Mouse (Mus musculus) c-Kit-positive CD71-negative TER-119-negative erythroid progenitor cells, embryonic 14.5 days (primary cell): ENCODE measurements at regions not wholly inside any gene's neighbourhood (a gene's known extent, or its start where the extent isn't known, plus 50 kb on each side); places are given as distances from the start of the nearest gene placed in this dataset.

Source experiments
- DNase-seq: peaks from one replicate; pipeline ENCODE4 v3.0.0-alpha.2; 2013; ENCODE audit warnings: low read depth

DNA sequence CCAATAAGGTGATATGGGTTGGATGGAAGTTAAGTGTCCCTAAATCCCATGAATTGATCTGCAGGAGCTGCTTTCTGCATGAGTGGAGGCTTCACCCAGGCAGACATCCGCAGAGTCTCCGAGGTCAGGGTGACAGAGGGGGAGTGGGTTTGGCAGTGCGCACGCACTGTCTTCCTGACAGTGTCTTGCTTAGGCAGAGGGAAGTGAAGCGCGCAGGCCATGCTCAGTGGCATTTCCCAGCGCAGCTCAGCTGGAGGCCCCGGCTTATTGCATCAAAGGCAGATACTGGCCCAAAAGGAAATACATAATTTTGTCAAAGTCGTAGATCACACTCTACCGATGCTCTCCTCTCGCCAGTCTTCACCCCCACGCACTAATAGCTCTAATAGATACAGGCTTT lies 252.7 kb upstream of the Dnajc24 start:
- DNase-seq = no peak

DNA sequence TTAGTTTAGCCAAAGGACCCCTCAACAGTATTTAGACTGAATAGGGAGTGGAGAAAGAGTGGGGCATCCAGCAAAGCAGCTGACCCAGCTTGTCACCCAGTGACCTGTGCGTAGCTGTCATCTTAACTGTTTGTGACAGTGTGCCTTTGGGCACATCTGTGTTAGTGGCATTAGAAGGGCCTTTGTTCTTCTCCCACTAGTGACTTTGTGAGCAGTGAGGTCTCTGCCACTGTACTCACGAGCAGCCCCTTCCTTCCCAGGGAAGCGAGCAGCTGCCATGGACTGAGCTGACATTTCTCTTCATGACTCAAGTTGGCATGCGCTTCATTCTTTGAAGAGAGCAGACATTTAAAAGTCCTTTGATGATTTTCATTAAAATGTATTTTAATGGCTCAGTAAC lies 231.0 kb upstream of the Dnajc24 start:
- no peak for DNase-seq

DNA sequence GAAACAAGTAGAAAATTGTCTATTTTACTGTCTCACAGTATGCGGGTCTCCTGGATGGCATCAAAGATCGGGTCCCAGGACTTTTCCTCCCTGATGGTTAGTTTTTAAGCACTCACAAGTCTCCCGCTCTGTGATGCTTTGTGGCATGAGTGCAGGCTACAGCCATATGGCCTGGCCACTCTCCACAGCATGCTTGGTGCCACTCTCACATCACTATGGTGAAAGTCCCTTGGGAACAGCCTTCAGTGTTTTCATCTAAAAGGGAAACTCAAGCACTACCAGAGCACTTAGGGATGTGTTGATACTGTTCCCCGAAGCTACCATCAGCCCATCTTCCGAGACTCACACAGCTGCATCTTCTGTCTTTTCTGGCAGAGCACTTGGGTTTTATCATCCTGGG lies 227.8 kb upstream of the Dnajc24 start:
- no peak for DNase-seq

DNA sequence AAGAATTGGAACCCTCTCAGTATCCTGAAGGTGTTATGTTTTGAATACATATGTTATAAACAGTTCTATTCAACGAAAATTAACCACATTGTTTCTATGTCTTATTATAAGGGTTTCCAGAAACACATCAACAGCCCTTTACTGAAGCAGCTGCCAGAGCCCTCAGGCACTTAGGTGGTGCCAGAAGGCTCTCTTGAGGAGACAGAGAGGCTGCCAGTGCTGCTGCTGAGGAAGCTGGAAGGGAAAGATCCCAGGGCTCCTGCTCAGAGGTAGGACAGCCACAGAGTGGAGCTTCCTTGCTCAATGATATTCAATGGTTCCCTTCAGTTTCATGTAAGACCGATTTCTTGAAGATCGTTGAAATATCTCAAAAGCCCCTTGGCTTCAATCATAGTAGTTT lies 226.7 kb upstream of the Dnajc24 start:
- no peak for DNase-seq

DNA sequence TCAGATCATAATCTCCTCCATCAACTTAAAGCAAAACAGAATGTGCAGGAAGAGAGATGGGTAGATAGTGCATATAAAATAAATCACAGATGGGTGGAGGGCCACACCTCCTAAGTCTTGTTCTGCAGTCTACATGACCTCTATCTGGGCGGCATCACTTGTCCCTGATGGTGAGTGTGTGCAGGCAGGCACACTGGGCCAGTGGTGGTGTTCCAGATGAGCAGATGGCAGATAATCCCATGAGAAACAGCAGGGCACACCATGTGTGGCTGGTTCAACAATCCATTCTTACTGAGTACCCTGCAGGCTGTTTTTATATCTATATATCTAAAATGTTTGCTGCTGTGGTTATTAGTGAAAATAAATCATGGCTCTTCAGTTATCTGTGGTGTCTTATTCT lies 224.9 kb upstream of the Dnajc24 start:
- DNase-seq = no peak

DNA sequence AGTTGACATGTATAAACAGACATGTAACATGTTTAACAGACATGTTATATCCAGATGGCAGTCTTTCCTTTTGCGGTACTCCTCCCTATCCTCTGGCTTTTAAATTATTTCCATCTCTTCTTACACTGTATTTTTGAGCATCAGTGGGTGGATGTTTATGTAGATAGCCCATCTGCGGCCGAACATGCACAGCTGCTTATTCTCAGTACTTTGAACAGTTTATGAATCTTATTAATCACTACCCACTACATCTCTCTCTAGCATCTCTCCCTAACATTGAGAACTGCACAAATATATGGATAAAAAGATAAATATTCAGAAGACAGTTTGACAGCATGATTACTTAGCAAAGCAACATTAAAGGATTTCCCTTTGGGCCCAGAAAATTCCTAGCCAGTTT lies 212.8 kb upstream of the Dnajc24 start:
- no peak for DNase-seq

DNA sequence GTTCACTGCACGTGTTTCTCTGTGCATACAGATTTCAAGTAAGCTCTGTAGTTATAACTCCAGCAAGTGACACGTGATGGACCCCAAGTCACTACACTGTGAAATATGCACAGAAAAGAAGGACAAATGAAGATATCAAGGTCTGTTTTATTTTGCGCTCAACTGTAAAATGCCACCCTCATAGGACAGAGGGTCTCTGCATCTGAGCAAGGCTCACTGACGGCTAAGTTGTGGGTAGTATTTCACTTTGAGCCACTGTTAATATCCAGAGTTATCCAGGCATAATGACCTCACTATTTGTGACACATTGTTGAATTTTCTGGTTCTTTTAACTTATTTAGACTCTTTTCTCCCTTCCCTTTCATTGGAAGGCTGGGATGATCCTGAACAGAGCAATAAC lies 210.4 kb upstream of the Dnajc24 start:
- no peak for DNase-seq

DNA sequence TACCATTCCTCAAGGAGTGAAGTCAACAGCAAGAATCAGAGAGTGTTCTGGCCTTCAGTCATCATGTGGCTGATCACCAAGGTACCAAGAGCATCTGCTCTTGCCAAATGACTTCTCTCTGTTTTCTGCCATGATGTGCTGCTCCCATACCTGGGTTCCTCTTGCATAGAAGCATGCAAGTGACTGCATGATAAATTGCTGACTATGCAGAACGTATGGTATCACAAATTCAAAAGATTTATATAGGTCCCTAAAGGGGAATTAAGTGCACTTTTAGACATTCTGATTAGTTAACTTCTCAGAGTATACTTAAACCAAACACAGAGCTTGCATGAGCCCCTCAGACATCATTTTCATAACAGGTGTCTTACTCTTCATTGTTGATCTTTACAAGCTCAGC lies 207.4 kb upstream of the Dnajc24 start:
- no peak for DNase-seq

DNA sequence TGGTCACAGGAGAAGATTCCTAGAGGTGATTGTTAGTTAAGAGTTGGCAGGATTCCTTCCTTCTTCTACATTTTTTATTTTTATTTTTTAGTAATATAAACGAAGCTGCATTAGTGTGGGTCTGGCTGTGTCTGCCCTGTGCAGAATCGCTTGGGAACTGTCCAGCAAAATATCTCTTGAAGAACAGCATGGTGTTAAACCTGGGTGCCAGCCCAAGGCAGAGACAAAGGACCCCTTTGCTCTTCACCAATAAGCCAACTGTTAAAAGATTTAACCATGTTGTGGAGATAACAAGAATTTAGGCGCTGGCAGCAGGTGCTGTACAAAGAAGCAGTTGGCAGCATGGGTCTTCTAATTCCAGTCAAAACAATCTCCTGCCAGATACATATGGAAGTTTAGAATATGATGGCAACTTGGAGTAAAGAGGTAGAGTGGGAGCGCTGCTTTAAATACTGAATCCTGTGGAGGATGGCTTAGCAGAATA lies 205.5 kb upstream of the Dnajc24 start:
- DNase-seq = no peak

DNA sequence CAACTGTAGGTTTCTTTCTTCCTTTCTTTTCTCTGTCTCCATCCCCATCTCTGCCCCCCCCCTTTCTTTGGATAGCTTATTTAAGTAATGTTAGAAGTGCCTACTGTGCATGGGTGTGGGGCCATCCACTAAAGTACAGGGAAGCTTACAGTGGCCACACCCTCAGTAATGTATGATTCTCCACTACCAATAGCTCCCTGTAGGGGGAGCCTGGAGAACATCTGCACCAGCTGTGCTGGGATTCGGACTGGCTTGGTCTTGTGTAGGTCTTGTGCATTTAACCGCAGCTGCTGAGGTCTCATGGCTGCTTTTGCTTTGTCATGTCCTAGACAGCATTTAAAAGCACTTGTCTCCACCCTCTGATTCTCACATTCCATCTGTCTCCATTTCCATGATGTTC lies 196.8 kb upstream of the Dnajc24 start:
- DNase-seq = no peak

DNA sequence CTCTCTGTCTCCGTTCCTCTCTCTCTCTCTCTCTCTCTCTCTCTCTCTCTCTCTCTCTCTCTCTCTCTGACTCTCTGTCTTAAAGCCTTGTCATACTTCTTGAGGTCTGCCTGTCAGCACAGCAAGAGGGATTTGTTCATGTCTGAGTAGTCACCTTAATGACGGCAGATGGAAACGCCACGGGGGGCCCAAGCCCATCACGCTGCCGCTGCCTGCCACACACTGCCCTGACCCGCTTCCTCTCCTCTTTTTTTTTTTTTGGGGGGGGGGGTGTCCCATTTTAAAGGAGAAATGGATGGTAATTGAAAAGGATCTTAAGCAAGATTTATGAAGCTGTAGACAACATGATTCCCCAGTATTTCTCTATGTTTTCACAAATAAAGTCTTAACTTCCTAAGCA lies 191.8 kb upstream of the Dnajc24 start:
- no peak for DNase-seq

DNA sequence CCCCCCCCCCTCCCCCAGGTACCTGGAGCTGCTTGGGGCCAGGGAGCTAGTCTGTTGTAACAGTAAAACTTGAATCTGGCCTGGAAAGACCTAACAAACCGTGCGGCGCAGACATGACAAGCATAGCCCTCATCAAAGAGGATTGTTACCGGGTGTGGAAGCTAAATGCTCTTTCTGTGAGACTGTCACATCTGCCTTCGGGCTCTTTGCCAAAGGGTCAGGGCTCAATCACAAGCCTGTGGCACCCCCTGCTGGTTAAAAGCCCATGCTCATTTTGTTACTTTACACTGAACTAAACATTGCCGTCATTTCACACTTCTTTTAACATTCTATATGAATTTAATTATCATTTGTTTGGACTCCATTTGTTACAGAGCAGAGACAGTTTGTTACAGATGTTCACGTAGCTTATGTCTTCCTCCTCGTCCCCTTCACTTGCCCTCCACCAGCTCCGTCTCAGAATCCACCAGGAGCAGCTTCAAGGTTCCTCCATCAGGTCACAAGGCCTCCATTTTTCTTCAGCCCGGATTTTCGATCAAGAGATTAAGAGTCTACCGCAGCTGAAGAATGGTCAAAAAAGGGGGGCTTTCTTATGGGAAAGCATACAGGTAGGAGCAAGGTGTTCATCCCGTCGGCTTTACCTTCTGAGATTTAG lies 191.1 kb upstream of the Dnajc24 start:
- peak; percentile 52 for DNase-seq

DNA sequence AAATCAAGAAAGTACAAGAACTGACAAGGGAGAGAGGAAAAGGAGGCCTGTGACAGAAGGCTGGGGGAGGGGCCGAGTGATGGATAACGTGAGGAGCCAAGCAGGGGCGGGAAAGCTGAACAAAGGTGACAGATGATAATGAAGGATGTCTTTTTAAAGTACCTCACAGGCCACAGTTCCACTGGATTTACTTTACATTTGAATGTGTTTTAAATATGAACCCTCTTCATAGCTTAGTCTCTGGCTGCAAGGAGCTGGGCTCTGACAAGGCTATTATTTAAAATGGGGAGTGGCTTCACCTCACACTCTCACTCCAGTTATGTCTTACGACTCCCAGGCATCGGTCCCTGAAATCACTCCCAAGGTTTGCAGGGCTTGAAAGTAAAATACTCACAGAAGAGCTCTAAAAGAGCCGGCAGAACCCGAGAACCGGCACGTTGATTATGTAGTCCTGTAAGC lies 190.6 kb upstream of the Dnajc24 start:
- no peak for DNase-seq

DNA sequence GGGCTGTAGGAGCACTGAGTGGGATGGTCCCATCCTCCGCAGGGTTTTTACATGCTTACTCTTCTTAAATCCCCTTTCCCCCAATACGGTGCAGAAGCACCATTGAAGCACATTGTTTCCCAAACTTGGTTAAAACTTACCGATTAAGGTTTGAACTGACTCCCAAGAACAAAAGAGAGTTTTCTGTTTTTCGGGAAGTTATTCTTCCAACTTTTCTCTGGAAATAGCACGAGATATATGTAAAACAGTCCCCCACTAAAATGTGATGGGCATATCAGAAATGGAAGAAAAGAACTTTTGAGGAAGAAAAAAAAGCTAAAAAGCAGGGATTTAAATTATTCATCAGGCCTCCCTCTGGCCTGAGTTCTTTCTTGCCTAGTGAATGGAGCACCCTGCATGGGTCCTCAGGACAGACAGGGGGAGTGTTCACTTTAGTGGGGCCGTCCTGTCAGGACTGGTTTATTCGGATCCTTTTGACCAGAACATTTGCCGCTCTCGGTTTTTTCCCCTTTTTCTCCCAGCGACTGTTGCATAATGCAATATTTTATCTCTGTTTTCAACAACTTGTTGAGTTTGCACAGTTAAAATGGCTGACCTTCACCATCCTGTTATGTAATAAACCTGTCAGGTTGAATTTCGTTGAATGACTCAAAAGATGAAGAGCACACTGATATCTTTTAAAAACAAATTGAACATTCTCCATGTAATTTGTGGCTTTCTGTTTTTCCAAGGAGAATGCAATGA lies 187.4 kb upstream of the Dnajc24 start:
- DNase-seq = no peak

DNA sequence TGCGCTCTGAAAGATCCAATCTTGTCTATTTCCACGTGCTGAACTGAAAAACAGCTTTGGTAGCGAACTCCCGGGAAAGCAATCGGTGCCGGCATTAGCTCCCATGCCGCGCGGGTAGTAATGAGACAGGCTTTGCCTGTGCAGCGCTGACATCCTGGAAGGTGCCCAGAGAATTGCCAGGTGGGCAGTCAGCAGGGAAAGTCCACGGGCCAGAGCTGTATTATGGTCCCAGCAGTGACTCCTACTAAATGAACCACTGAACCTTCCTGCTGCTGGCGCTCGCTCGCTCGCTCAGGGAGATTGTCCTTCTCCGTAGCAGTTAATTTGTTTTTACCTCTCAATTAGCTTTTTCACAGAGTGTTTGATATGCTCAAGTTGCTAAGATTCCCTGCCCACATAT lies 180.3 kb upstream of the Dnajc24 start:
- no peak for DNase-seq

DNA sequence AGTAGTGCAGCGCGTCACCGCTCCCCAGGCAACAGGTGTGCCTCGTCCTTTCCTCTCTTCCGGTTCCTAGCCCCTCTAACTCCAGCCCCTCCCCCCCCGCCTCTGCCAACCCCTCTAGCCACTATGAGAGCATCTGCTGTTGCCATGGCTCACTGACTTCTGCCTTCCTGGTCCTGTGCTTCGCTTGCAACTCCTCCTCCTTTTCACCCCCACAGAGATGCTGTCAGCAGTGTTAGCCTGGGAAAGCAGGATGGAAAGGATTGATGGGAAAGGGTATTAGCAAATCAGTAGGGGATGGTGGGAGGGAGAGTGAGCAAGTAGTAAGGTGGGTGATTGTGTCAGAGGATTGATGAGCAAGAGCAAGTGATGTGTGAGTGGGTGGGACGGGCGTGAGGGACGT lies 178.7 kb upstream of the Dnajc24 start:
- no peak for DNase-seq

DNA sequence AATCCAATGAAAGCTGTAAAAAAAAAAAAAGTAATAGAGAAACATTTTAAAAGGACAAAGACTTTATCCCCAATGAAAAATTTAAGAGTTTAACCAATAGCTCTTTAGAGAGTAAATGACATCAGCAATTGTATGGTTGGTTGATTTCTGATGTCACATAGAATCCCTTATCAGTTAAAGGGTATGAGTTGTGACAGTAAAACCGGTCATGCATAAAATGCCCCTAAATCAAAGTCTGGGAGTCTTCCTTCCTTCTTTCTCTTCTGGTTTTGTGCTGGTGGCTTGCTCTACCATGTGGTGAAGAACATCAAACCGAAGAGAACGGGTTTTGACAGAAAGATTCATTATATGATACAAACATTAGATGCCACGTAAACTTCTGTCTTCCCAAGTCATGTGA lies 159.3 kb upstream of the Dnajc24 start:
- DNase-seq = no peak

DNA sequence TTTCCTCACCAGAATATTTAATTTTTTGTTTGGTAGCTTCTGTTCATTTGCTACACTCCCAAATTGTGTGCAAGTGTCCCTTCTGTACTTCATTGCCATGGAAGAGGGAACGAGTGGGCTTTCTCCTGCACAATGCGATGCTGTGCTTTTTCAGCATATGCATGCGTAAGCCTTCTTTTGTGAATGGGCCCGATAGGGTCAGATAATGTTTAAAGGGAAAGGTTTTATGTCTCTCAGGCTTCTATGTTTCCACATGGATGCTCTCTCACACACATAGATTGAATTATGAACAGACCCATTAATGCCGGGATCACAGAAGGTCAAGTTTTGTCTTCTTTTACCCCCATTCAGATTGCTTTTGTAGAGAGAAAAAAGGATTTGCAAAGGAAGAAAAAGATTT lies 158.5 kb upstream of the Dnajc24 start:
- DNase-seq = no peak

DNA sequence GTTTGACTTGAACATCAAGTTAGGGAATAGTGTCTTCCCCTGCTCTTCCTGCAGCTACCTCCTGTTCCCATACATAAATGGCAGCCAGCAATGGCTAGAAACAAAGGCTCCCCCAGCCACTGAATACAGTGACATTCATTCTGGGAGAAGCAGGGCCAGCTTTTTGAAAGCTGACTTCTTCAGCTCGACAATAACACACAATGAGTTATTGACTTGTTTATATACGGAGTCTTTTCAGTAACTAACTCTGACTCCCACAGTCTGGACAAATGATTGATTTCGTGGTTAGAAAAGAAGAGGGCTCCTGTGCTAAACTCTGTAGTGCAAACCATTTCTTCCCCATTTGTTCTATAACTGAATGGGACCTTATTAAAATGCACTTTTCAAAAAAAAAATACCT lies 146.4 kb upstream of the Dnajc24 start:
- DNase-seq = no peak

DNA sequence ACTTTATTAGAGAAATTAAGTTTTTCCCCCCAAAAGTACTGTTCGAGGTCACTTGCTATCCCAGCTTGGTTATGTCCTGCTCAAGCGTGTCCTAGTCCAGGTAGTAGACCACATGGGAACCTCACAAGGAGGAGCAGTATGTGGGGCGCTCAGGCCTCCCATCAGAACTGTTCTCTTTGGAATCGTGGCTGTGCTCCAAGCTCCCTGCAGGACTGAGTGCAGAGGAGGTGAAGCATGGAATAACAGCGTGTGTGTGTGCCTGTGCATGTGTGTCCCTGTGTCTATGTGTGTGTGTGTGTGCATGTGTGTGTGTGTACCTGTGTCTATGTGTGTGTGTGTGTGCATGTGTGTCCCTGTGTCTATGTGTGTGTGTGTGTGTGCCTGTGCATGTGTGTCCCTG lies 137.6 kb upstream of the Dnajc24 start:
- DNase-seq = no peak

DNA sequence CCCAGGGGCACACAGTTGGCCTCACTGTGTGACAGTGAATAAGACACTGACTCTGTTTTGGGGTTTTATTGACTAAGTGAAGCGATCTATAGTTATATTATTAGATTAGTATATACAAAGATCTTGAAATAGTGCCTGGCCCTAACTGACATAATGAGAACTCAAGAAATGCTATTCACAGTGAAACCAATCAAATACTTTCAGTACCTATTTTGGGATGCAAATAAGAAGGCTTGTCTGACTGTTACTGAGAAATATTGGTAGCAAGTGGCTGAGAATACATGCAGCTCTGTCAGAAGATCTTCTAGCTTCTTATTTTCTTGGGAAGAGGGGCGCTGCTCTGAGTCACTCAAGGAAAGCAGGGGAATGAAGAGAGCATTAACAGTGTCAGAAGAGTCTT lies 97.7 kb upstream of the Dnajc24 start:
- no peak for DNase-seq

DNA sequence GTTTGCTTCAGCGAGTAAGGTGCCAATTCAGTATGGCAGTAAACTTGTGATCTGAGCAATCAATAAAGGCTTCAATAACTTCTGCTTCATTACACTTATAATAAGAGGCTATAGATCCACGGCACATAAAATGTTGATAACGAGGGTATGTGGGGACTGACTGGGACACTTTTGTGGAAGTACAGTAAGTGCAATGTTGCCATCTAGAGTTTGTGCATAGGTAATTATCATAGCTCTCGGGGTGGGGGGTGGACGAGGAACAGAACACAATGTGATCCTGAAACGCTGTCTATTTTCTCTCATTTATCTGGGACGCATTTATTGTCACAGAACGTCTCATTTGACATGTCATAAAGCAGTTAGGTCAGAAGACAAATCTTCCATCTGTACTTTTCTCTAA lies 82.8 kb upstream of the Dnajc24 start:
- DNase-seq = no peak

DNA sequence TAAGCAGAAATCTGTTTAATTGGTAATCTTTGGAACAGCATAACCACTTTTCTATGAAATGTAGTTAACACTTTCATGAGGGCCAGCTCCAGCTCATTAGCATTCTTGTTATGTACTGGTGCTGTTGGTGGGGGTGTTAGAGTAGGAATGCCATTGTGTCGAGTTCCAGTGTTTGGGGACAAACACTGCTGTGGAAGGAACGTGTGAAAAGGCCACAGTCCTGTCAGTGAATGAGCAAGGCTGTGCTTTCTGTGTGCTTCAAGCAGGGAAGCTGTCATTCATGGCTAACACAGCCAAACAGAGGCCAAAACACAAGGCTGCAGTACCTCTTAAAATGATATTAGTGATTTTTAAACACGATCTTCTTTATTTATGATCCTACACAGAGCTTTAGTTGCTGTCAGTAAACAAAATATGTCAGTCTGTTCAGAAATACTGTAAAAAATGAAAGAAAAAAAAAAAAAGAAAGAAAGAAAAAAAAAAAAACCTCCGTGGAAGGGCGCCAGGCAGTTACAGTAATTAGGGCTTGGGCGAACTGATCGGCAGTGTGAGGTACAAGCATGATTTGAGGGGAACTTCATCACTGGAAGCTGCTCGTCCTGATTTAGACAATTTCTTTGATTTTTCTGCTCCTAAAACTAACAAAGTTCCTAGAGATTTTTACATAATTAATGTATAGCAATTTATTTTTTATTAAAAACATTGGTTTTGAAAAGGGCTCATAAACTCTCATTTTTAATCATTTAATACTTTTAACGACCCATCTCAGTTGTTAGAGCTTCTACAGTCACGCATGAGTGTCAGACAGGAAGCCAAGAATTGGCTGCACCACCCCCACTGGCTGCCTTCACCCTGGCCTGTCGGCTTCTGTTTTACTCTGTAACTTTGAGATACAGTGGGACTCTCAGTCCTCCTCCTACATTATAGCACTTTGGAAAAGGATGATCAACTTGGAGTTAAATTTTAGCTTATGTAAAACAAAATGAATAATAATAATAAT lies 80.8 kb upstream of the Dnajc24 start:
- no peak for DNase-seq
